Mouse (Mus musculus): Measurements from ENCODE around the gene Slit3.

DNA sequence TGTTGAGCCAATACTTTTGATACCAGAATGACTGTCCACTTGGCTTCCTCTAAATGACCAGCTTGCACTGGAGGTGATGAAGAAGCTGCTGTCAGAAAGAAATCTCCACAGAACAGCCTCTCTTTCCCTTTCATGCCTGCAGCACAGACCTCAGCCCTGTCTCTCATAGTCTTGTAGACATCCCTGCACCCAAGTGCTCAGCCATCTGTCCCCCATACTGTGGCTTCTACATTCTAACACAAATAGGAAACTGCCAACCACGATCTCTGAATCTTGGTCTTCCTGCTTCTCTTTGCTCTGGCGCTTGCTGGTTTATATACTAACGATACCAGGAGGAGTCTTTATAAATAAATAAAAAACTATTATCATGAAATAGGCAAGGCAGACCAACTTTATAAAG is 184.9 kb downstream of the Slit3 start:
- TF ChIP-seq GATA1 (IDR thresholded peaks at IDR 0.05; ENCODE audit: borderline replicate concordance, low read length): no peak
- no peak for TF ChIP-seq FLI1 (IDR thresholded peaks at IDR 0.05; ENCODE audit: low read length)
